Mouse (Mus musculus): ENCODE data around the gene Ube2f.

Ube2f gene

GRCm38 (mm10) chr1:91292101-91292825 lies 42.2 kb downstream of the Ube2f start:
- DNase-seq (ENCODE audit: extremely low read depth, insufficient read length, low spot score): no peak

GRCm38 (mm10) chr1:91295544-91295943 lies 45.4 kb downstream of the Ube2f start:
- DNase-seq (ENCODE audit: extremely low read depth, insufficient read length, low spot score): no peak

- peak; percentile 72 for DNase-seq (ENCODE audit: extremely low read depth, insufficient read length, low spot score)
Measured at GRCm38 (mm10) chr1:91297799-91298744, 48.0 kb downstream of the Ube2f start, which contains the start of gene Scly. Gene Scly (plus strand): TSS chr1:91298338.

GRCm38 (mm10) chr1:91299026-91299706 lies 49.1 kb downstream of the Ube2f start:
- DNase-seq (ENCODE audit: extremely low read depth, insufficient read length, low spot score): no peak

- DNase-seq (ENCODE audit: extremely low read depth, insufficient read length, low spot score): no peak
Measured at GRCm38 (mm10) chr1:91299707-91300426, 49.8 kb downstream of the Ube2f start.

GRCm38 (mm10) chr1:91301206-91301920 lies 51.3 kb downstream of the Ube2f start:
- no peak for DNase-seq (ENCODE audit: extremely low read depth, insufficient read length, low spot score)

- no peak for DNase-seq (ENCODE audit: extremely low read depth, insufficient read length, low spot score)
Measured at GRCm38 (mm10) chr1:91302021-91302420, 51.9 kb downstream of the Ube2f start.

GRCm38 (mm10) chr1:91304621-91305020 lies 54.5 kb downstream of the Ube2f start:
- DNase-seq (ENCODE audit: extremely low read depth, insufficient read length, low spot score): no peak

GRCm38 (mm10) chr1:91309366-91310085 lies 59.4 kb downstream of the Ube2f start:
- DNase-seq (ENCODE audit: extremely low read depth, insufficient read length, low spot score): no peak

- no peak for DNase-seq (ENCODE audit: extremely low read depth, insufficient read length, low spot score)
Measured at GRCm38 (mm10) chr1:91312273-91312672, 62.2 kb downstream of the Ube2f start.

GRCm38 (mm10) chr1:91313251-91313650 lies 63.1 kb downstream of the Ube2f start:
- DNase-seq (ENCODE audit: extremely low read depth, insufficient read length, low spot score): no peak

- DNase-seq (ENCODE audit: extremely low read depth, insufficient read length, low spot score): no peak
Measured at GRCm38 (mm10) chr1:91317656-91318055, 67.6 kb downstream of the Ube2f start.

GRCm38 (mm10) chr1:91321760-91322438 lies 71.8 kb downstream of the Ube2f start, which contains the start of gene Espnl:
Gene Espnl (plus strand): TSS chr1:91322075.
- no peak for DNase-seq (ENCODE audit: extremely low read depth, insufficient read length, low spot score)

GRCm38 (mm10) chr1:91324646-91325045 lies 74.5 kb downstream of the Ube2f start:
- peak; percentile 55 for DNase-seq (ENCODE audit: extremely low read depth, insufficient read length, low spot score)

- peak; percentile 61 for DNase-seq (ENCODE audit: extremely low read depth, insufficient read length, low spot score)
Measured at GRCm38 (mm10) chr1:91325488-91326042, 75.5 kb downstream of the Ube2f start.

GRCm38 (mm10) chr1:91332102-91332501 lies 82.0 kb downstream of the Ube2f start:
- no peak for DNase-seq (ENCODE audit: extremely low read depth, insufficient read length, low spot score)

GRCm38 (mm10) chr1:91333582-91333981 lies 83.5 kb downstream of the Ube2f start:
- DNase-seq (ENCODE audit: extremely low read depth, insufficient read length, low spot score): no peak

- no peak for DNase-seq (ENCODE audit: extremely low read depth, insufficient read length, low spot score)
Measured at GRCm38 (mm10) chr1:91337355-91337754, 87.3 kb downstream of the Ube2f start.

Measured in 3134 (cell line).